Mouse (Mus musculus) myocyte (in vitro differentiated cells): ENCODE measurements around the gene Camk2d. TPM values are rescaled to one million over a fixed set of nuclear protein-coding genes. Genes with fewer than 3 reads are reported as not detected.

Experiments
- H3K27me3 ChIP-seq: one replicate; pipeline ENCODE4 v1.6.1; 2011; ENCODE audit not compliant: control insufficient read depth, insufficient read depth, insufficient read length
- H3K36me3 ChIP-seq: one replicate; pipeline ENCODE4 v1.6.1; 2011; ENCODE audit not compliant: control insufficient read depth, insufficient read depth
- H3K4me2 ChIP-seq: one replicate; pipeline ENCODE4 v1.6.1; 2011; ENCODE audit warnings: low read depth, control low read depth
- H3K4me3 ChIP-seq: one replicate; pipeline ENCODE4 v1.5.1; 2011; ENCODE audit warnings: mild to moderate bottlenecking, control low read depth, moderate library complexity
- H3K79me2 ChIP-seq: one replicate; pipeline ENCODE4 v1.6.1; 2011; ENCODE audit not compliant: control insufficient read depth, insufficient read depth
- H3ac ChIP-seq: one replicate; pipeline ENCODE4 v1.6.1; 2011; ENCODE audit not compliant: control insufficient read depth, insufficient read length
- CEBPB ChIP-seq: IDR thresholded peaks from 2 replicates; pipeline ENCODE4 v1.6.1; 2011; ENCODE audit warnings: mild to moderate bottlenecking, moderate library complexity; ENCODE audit not compliant: poor library complexity, insufficient read depth, severe bottlenecking
- E2F4 ChIP-seq: IDR thresholded peaks from one replicate; pipeline ENCODE4 v1.6.1; 2011; ENCODE audit warnings: mild to moderate bottlenecking, control low read depth, moderate library complexity; ENCODE audit not compliant: insufficient read depth
- MAX ChIP-seq: IDR thresholded peaks from one replicate; pipeline ENCODE4 v1.6.1; 2011; ENCODE audit warnings: low read depth, mild to moderate bottlenecking, control low read depth
- MYOD1 ChIP-seq, 3 experiments: IDR thresholded peaks; one replicate each; pipeline ENCODE4 v1.6.1; 2011; ENCODE audit warnings: control low read depth in 2 of 3, low read depth in 2 of 3, mild to moderate bottlenecking in 2 of 3, moderate library complexity in 1 of 3; ENCODE audit not compliant: insufficient read length in 2 of 3, control insufficient read depth in 1 of 3
- MYOG ChIP-seq, 3 experiments: IDR thresholded peaks; one replicate each; pipeline ENCODE4 v1.6.1; 2011; ENCODE audit warnings: control low read depth in 2 of 3, low read depth in 2 of 3, mild to moderate bottlenecking in 2 of 3; ENCODE audit not compliant: insufficient read length in 2 of 3, control insufficient read depth in 1 of 3, insufficient read depth in 1 of 3
- POLR2A ChIP-seq: IDR thresholded peaks from one replicate; pipeline ENCODE4 v1.6.1; 2011; ENCODE audit warnings: low read depth, mild to moderate bottlenecking, control low read depth, moderate library complexity; ENCODE audit not compliant: insufficient read length
- POLR2AphosphoS2 ChIP-seq: IDR thresholded peaks from one replicate; pipeline ENCODE4 v1.6.1; 2011; ENCODE audit warnings: low read depth, control low read depth; ENCODE audit not compliant: insufficient read length
- REST ChIP-seq: IDR thresholded peaks from one replicate; pipeline ENCODE4 v1.6.1; 2011; ENCODE audit warnings: mild to moderate bottlenecking, control low read depth, moderate library complexity; ENCODE audit not compliant: insufficient read depth, insufficient read length
- SRF ChIP-seq: IDR thresholded peaks from one replicate; pipeline ENCODE4 v1.6.1; 2011; ENCODE audit warnings: low read depth; ENCODE audit not compliant: control insufficient read depth, insufficient read length
- TCF12 ChIP-seq: IDR thresholded peaks from one replicate; pipeline ENCODE4 v1.6.1; 2011; ENCODE audit warnings: mild to moderate bottlenecking, control low read depth; ENCODE audit not compliant: poor library complexity, insufficient read depth, severe bottlenecking
- TCF3 ChIP-seq: IDR thresholded peaks from one replicate; pipeline ENCODE4 v1.6.1; 2011; ENCODE audit warnings: low read depth, control low read depth; ENCODE audit not compliant: insufficient read length
- USF1 ChIP-seq: IDR thresholded peaks from one replicate; pipeline ENCODE4 v1.6.1; 2011; ENCODE audit warnings: low read depth, mild to moderate bottlenecking, control low read depth, moderate library complexity
- polyA plus RNA-seq: library from polyadenylated mRNA; unstranded; fragments of >200 nt; fragmentation: generic; extraction: Trizol; gene quantifications from one replicate; pipeline ENCODE4 v1.2.1, GENCODE M21; 2012; ENCODE audit warnings: missing spikeins

The Camk2d gene
- polyA plus RNA-seq, 1 experiment = 22.1 TPM

GRCm38 (mm10) chr3:126842780-126843179, 246.7 kb downstream of the Camk2d start:
- Histone ChIP-seq H3K27me3 (no peaks in the 10 kb centered on the region), H3K4me2 (no peak overlapping the region)
- TF ChIP-seq USF1 (no peak), MAX (no peak), MYOD1 (IDR thresholded peaks at IDR 0.05; ENCODE audit: control insufficient read depth in 1 of 3, insufficient read length in 2 of 3, low read depth in 2 of 3) (no peak), CEBPB (no peak), TCF12 (no peak), POLR2AphosphoS2 (no peak), SRF (no peak), POLR2A (no peak)

GRCm38 (mm10) chr3:126844809-126845208, 248.7 kb downstream of the Camk2d start:
- no peaks in the 10 kb centered on the region for H3K79me2 ChIP-seq
- TF ChIP-seq TCF3 (no peak), POLR2A (no peak), E2F4 (no peak), SRF (no peak), USF1 (no peak)
- no peak overlapping the region for H3K4me2 ChIP-seq
- H3ac ChIP-seq = no peak overlapping the region
- H3K27me3 ChIP-seq = no peaks in the 10 kb centered on the region
- peaks cover 27% of the 10 kb centered on the region for H3K36me3 ChIP-seq
- H3K4me3 ChIP-seq = no peak overlapping the region

More at GRCm38 (mm10) chr3:126842780-126843179, 246.7 kb downstream of the Camk2d start:
- Histone ChIP-seq H3K4me3 (no peak overlapping the region), H3K36me3 (peaks cover 39% of the 10 kb centered on the region), H3K79me2 (no peaks in the 10 kb centered on the region), H3ac (no peak overlapping the region)

GRCm38 (mm10) chr3:126848081-126848480, 252.0 kb downstream of the Camk2d start:
- no peaks in the 10 kb centered on the region for H3K36me3 ChIP-seq

GRCm38 (mm10) chr3:126860442-126860841, 264.3 kb downstream of the Camk2d start:
- H3K27me3 ChIP-seq = no peaks in the 10 kb centered on the region
- TF ChIP-seq POLR2A (no peak), MAX (no peak), MYOD1 (IDR thresholded peaks at IDR 0.05; ENCODE audit: control insufficient read depth in 1 of 3, insufficient read length in 2 of 3, low read depth in 2 of 3) (no peak), TCF3 (no peak), POLR2AphosphoS2 (no peak), TCF12 (no peak), REST (no peak), MYOG (IDR thresholded peaks at IDR 0.05; ENCODE audit: control insufficient read depth in 1 of 3, insufficient read depth in 1 of 3, insufficient read length in 2 of 3, low read depth in 2 of 3) (no peak), USF1 (no peak), SRF (no peak), E2F4 (no peak), CEBPB (no peak)
- H3K4me3 ChIP-seq = no peak overlapping the region
- H3K36me3 ChIP-seq = no peaks in the 10 kb centered on the region
- no peaks in the 10 kb centered on the region for H3K79me2 ChIP-seq
- H3ac ChIP-seq = no peak overlapping the region
- H3K4me2 ChIP-seq = no peak overlapping the region

More at GRCm38 (mm10) chr3:126848081-126848480, 252.0 kb downstream of the Camk2d start:
- no peak overlapping the region for H3ac ChIP-seq
- TF ChIP-seq TCF12 (no peak), E2F4 (no peak), CEBPB (no peak), REST (no peak), POLR2AphosphoS2 (no peak), POLR2A (no peak), MYOG (IDR thresholded peaks at IDR 0.05; ENCODE audit: control insufficient read depth in 1 of 3, insufficient read depth in 1 of 3, insufficient read length in 2 of 3, low read depth in 2 of 3) (no peak), MYOD1 (IDR thresholded peaks at IDR 0.05; ENCODE audit: control insufficient read depth in 1 of 3, insufficient read length in 2 of 3, low read depth in 2 of 3) (no peak)
- no peaks in the 10 kb centered on the region for H3K79me2 ChIP-seq
- H3K4me2 ChIP-seq = peak overlapping the region; percentile 20
- H3K4me3 ChIP-seq = no peak overlapping the region
- H3K27me3 ChIP-seq = no peaks in the 10 kb centered on the region

- Histone ChIP-seq H3K79me2 (no peaks in the 10 kb centered on the region), H3ac (no peak overlapping the region), H3K36me3 (no peaks in the 10 kb centered on the region), H3K27me3 (no peaks in the 10 kb centered on the region), H3K4me2 (no peak overlapping the region), H3K4me3 (no peak overlapping the region)
- TF ChIP-seq USF1 = no peak
- no peak for TF ChIP-seq TCF12
- no peak for TF ChIP-seq MYOG (IDR thresholded peaks at IDR 0.05; ENCODE audit: control insufficient read depth in 1 of 3, insufficient read depth in 1 of 3, insufficient read length in 2 of 3, low read depth in 2 of 3)
- TF ChIP-seq POLR2A = no peak
- TF ChIP-seq REST = no peak
- TF ChIP-seq CEBPB = no peak
- no peak for TF ChIP-seq E2F4
- no peak for TF ChIP-seq MYOD1 (IDR thresholded peaks at IDR 0.05; ENCODE audit: control insufficient read depth in 1 of 3, insufficient read length in 2 of 3, low read depth in 2 of 3)
- no peak for TF ChIP-seq TCF3
- TF ChIP-seq SRF = no peak
- TF ChIP-seq POLR2AphosphoS2 = no peak
Observed at GRCm38 (mm10) chr3:126869561-126869960, 273.5 kb downstream of the Camk2d start.
